Mouse (Mus musculus) ES-E14 (cell line): ENCODE results near the gene Aplnr. TPM values are rescaled to one million over a fixed set of nuclear protein-coding genes. Genes with fewer than 3 reads are reported as not detected.

Source experiments
- DNase-seq: peaks from one replicate; pipeline ENCODE4 v3.0.0-alpha.2; 2013; ENCODE audit warnings: low read depth, low spot score
- H3K27ac ChIP-seq: 2 replicates; pipeline ENCODE4 v1.5.1; 2012; ENCODE audit warnings: low read depth, mild to moderate bottlenecking, low read length, moderate library complexity, mixed read lengths; ENCODE audit not compliant: poor library complexity, insufficient read depth, severe bottlenecking
- H3K36me3 ChIP-seq: 2 replicates; pipeline ENCODE4 v1.6.1; 2012; ENCODE audit warnings: mild to moderate bottlenecking, low read length, moderate library complexity, mixed read lengths; ENCODE audit not compliant: control insufficient read depth, poor library complexity, insufficient read depth, severe bottlenecking
- H3K4me1 ChIP-seq, 2 experiments: fragments of 150-350 bp in 1 of 2; sonication (generic) in 1 of 2; 2 replicates each; pipeline ENCODE4 v1.6.1; 2012; ENCODE audit warnings: low read length in 2 of 2, mild to moderate bottlenecking in 1 of 2, mixed read lengths in 1 of 2; ENCODE audit not compliant: control insufficient read depth in 2 of 2, insufficient read depth in 2 of 2, poor library complexity in 1 of 2
- H3K4me3 ChIP-seq, 2 experiments: fragments of 150-350 bp in 1 of 2; sonication (generic) in 1 of 2; 2 replicates each; pipeline ENCODE4 v1.5.1; 2012; ENCODE audit warnings: low read length in 2 of 2, low read depth in 1 of 2, mild to moderate bottlenecking in 1 of 2, mixed read lengths in 1 of 2; ENCODE audit not compliant: insufficient read depth in 1 of 2, poor library complexity in 1 of 2, severe bottlenecking in 1 of 2
- H3K9ac ChIP-seq: 2 replicates; pipeline ENCODE4 v1.6.1; 2012; ENCODE audit warnings: low read depth, mild to moderate bottlenecking, low read length, mixed read lengths; ENCODE audit not compliant: poor library complexity, insufficient read depth, severe bottlenecking
- H3K9me3 ChIP-seq: fragments of 150-350 bp; sonication (generic); 2 replicates; pipeline ENCODE4 v1.6.1; 2012; ENCODE audit warnings: low read depth, mild to moderate bottlenecking, low read length; ENCODE audit not compliant: control insufficient read depth, insufficient read depth
- CHD2 ChIP-seq: IDR thresholded peaks from 2 replicates; pipeline ENCODE4 v1.6.1; 2014; ENCODE audit warnings: mild to moderate bottlenecking, low read depth, low read length, inconsistent platforms
- HCFC1 ChIP-seq: IDR thresholded peaks from 2 replicates; pipeline ENCODE4 v1.6.1; 2012; ENCODE audit warnings: low read length, inconsistent platforms, borderline replicate concordance; ENCODE audit not compliant: insufficient read depth
- MAFK ChIP-seq: IDR thresholded peaks from 2 replicates; pipeline ENCODE4 v1.6.1; 2014; ENCODE audit warnings: mild to moderate bottlenecking, low read depth, low read length, inconsistent platforms; ENCODE audit not compliant: insufficient read depth
- ZC3H11A ChIP-seq: IDR thresholded peaks from 2 replicates; pipeline ENCODE4 v1.6.1; 2012; ENCODE audit warnings: low read depth, mild to moderate bottlenecking, inconsistent platforms, low read length, borderline replicate concordance
- ZNF384 ChIP-seq: IDR thresholded peaks from 2 replicates; pipeline ENCODE4 v1.6.1; 2012; ENCODE audit warnings: low read depth, low read length, inconsistent platforms
- in situ Hi-C, 2 experiments: fragments of 600-800 bp; cut with MboI; formaldehyde crosslinking; loops; one replicate each; pipeline ENCODE4 v1.15.1; 2025; ENCODE audit warnings: low sequenced_read_pairs in 2 of 2, inconsistent platforms in 1 of 2; ENCODE audit not compliant: unreplicated experiment in 2 of 2
- total RNA-seq: library from RNA; depleted of rRNA; stranded (reverse); fragments of 300-350 nt; gene quantifications from 2 replicates; pipeline ENCODE4 v1.2.3, GENCODE M21; 2012

The Aplnr gene
- total RNA-seq, 1 experiment, result 0.40 TPM

DNA sequence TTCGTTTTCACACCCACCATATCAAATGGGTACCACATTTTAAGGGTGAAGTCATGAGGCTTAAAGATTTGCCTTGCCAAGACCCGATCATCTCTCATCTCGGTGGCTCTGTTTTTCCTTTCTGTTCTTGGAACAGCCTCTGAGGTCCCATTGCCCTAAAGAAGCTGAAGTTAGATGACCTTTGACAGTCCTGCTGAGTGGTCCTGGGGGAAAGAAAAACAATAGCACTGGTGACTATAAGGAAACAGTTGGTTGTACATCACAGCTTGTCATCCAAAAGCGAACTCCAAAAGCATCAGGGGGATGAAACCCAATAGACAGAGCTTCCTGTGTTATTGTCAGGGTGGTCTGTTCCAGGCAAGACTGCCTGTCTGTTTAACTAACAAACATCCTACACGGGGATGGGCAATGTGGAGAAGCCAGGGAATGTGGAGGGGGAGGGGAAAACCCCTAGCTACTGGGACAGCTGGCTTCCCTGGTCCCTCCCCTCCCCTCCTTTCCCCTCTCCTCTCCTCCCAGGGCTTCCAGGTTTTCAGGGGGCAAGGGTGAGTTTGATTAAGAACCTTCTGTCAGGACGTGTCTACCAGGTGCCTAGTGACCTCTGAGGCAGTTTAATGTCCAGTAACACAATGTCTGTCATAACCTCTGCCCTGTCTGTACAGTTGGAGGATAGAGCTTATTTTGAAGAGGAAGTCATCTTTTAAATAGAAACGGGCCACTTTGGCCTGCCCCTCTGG is 27.5 kb downstream of the Aplnr start:
- no peak for TF ChIP-seq CHD2
- TF ChIP-seq ZNF384, result no peak
- no peak for TF ChIP-seq HCFC1
- TF ChIP-seq ZC3H11A, result no peak
- TF ChIP-seq MAFK, result no peak
- H3K36me3 ChIP-seq, result no peaks in the 10 kb centered on the region
- H3K4me1 ChIP-seq, result no peaks in the 10 kb centered on the region
- no peak overlapping the region for H3K9ac ChIP-seq
- DNase-seq, result no peak
- no peaks in the 10 kb centered on the region for H3K9me3 ChIP-seq
- no peak overlapping the region for H3K4me3 ChIP-seq
- H3K27ac ChIP-seq, result no peak overlapping the region
- in situ Hi-C loops, result no loop called here

DNA sequence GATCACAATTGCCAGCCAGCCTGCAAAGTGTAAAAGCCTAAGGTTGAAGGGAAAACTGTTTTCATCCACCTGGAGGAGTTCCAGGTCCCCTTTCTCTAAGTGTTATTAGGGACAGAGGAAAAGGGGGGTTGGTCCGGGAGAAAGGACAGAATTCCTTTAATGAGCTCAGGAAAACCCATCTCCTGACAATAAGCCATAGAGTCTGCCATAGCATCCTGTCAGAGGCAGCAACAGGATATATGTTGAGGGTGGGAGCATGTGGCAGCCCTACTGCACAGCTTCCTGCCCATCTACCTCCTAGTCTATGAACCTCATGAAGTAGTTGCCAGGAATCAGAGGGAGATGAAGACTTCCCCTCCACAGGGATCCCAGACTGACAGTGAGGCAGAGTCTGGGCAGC is 31.6 kb downstream of the Aplnr start:
- DNase-seq, result no peak
- Histone ChIP-seq H3K36me3 (no peaks in the 10 kb centered on the region), H3K27ac (no peak overlapping the region), H3K9ac (no peak overlapping the region), H3K4me3 (no peak overlapping the region), H3K4me1 (no peaks in the 10 kb centered on the region), H3K9me3 (no peaks in the 10 kb centered on the region)
- TF ChIP-seq MAFK, result no peak
- no peak for TF ChIP-seq HCFC1
- TF ChIP-seq ZNF384, result no peak
- no peak for TF ChIP-seq ZC3H11A
- no peak for TF ChIP-seq CHD2
- in situ Hi-C loops, result no loop called here

- Histone ChIP-seq H3K9me3 (no peaks in the 10 kb centered on the region), H3K9ac (no peak overlapping the region), H3K27ac (no peak overlapping the region), H3K36me3 (no peaks in the 10 kb centered on the region), H3K4me1 (no peaks in the 10 kb centered on the region), H3K4me3 (no peak overlapping the region)
- DNase-seq, result no peak
- in situ Hi-C loops, result no loop called here
- TF ChIP-seq ZC3H11A, result no peak
- no peak for TF ChIP-seq CHD2
- TF ChIP-seq MAFK, result no peak
- TF ChIP-seq ZNF384, result no peak
- no peak for TF ChIP-seq HCFC1
These were observed 32.3 kb downstream of the Aplnr start for GRCm38 (mm10) chr2:85168327-85168726.

DNA sequence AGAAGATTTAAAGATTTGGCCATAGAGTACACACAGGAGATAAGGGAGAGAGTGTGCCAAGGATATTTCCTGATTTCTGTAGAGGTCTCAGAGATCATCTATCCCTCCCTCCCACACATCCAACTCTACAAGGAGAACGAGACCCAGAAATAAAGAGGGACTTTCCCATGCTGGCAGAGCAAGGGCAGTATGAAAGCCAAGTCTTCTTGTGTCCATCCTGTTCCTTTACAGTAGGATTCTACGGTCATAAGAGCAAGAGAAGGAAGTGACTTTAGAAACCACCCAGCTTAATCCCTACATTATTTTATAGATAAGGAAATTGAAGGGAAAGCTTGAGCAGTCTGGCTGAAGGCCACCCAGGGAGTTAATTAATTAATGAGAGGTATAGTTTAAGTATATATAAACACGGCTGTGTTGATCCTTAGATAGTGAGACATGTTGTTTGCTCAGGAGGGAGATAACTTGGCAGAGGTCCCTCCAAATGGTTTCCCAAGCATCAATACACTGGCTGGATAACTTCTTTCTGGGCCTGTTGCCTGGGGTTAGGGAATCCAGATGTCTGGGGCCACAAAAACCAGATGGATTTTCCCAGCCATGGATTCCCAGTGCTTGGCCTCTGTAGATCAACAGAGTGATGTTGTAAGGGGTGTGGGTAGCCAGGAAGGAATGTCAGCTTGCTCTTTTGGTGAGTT is 36.2 kb downstream of the Aplnr start:
- Histone ChIP-seq H3K27ac (no peak overlapping the region), H3K36me3 (no peaks in the 10 kb centered on the region), H3K9ac (no peak overlapping the region), H3K4me3 (no peak overlapping the region), H3K4me1 (no peaks in the 10 kb centered on the region), H3K9me3 (no peaks in the 10 kb centered on the region)
- TF ChIP-seq HCFC1 (no peak), CHD2 (no peak), MAFK (no peak), ZC3H11A (no peak), ZNF384 (no peak)
- in situ Hi-C loops, result no loop called here
- DNase-seq, result no peak

DNA sequence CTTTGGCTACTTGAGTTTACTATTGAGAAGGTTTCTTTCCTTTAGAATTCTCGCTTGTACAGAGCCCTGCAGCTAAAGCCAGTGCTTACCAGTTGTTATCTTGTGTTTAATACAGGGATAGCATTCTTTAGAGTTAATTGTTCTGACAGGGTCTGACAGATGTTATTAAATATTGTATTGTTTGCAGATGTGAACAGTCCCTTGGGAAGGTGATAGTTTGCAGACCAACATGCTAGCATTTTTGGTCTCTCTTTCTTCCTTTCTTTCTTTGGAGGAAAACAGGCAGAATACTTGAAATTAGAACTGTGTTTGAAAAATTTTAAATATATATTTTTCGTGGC is 36.7 kb downstream of the Aplnr start:
- H3K4me3 ChIP-seq, result no peak overlapping the region
- no peaks in the 10 kb centered on the region for H3K4me1 ChIP-seq
- H3K27ac ChIP-seq, result no peak overlapping the region
- H3K36me3 ChIP-seq, result no peaks in the 10 kb centered on the region
- in situ Hi-C loops, result no loop called here
- no peak for DNase-seq
- TF ChIP-seq ZNF384 (no peak), HCFC1 (no peak), MAFK (no peak), ZC3H11A (no peak), CHD2 (no peak)
- no peak overlapping the region for H3K9ac ChIP-seq
- H3K9me3 ChIP-seq, result no peaks in the 10 kb centered on the region
